Mouse (Mus musculus): ENCODE measurements around the gene Acsbg1.
"Not testable (repeated sequence)": the region's sequence is repeated elsewhere in the genome, so short reads cannot be mapped to it uniquely, and the experiment has no call there.

Acsbg1 gene

GRCm38 (mm10) chr9:54612781-54613191 is 48.9 kb downstream of the Acsbg1 start:
- no peak for DNase-seq (ENCODE audit: low read depth)

GRCm38 (mm10) chr9:54604886-54605285 is 56.8 kb downstream of the Acsbg1 start:
- DNase-seq (ENCODE audit: low read depth): no peak

DNA sequence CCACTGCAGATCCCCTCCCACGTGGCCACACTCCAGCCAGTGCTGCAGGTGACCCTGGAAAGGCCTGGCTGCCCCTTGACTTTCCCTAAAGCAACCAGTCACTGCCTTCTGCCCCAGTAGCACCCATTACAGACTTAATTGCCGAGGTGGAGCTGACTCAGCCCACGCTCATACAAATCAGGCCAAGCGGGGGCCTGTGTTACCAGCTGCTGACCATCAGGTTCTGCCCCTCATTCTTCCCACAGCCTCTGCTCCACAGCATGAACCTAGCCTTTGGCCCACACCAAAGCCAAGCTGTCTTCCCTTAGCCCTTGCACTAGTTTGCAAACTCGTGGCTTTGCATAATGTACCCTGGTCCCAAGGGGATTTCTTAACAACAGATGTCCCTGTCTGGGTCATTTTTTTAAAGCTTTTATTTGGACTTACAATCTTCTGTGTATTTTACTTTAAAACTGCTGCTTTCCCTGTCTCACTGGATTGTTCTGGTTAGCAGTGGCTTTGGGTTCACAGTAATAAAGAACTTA is 57.5 kb downstream of the Acsbg1 start:
- no peak for DNase-seq (ENCODE audit: low read depth)

GRCm38 (mm10) chr9:54602916-54603315 is 58.8 kb downstream of the Acsbg1 start:
- DNase-seq (ENCODE audit: low read depth): no peak

DNA sequence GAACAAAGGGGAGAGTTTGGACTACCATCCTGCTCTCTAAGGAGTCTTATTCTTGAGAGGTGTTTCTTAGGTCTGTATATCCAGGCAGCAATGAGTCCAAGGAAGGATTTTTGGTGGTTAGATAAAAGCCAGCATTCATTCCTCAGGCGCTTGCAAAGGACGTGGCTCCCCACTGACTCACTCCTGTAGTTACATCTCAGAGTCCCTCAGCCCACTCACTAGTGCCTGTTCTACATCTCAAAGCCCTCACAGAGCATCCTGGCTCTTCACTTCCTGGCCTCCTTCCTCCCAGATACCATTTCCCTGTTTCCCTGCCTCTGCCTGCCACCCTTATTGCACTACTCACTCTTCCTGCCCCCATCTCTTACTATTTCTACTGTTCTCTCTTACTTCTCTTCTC is 59.3 kb downstream of the Acsbg1 start:
- no peak for DNase-seq (ENCODE audit: low read depth)

- no peak for DNase-seq (ENCODE audit: low read depth)
These were observed 64.8 kb downstream of the Acsbg1 start for GRCm38 (mm10) chr9:54596752-54597465.

DNA sequence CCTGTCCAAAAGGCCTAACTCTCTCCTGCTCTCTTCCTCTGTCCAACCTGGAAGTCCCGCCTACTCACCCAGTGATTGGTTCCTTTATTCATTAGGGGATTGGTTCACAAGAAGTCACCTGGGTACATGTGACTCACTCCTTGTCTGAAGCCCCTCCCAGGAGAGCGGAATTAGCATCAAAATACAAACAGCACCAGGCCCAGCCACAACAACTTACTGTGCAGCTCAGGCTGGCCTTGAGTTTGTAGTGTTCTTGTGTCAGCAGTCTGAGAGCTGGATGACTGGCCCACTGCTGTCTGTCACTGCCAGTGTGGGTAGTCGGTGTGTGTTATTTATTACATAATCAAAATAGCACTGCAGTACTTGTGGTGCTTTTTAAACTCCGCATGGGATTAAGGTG is 68.0 kb downstream of the Acsbg1 start:
- DNase-seq (ENCODE audit: low read depth): not testable (repeated sequence)

DNA sequence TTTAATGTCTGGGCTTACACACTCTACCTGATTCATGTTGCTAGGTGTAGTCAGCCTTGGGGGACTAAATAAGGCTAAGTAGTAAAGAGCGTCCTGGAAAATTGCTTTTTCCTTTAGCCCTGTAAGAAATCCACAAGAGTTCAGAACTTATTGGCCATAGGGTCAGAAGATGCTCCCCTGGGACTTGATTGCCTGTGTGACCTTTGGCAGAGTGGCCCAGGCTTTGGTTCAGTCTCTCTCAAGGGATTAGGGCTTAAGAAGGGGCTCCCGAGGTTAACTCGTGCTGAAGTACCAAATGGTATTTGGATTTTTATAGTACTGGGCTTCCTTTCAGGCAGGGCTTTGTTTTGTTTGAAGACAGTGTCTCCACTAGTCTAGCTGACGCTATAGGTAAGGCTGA is 73.8 kb downstream of the Acsbg1 start:
- no peak for DNase-seq (ENCODE audit: low read depth)

DNA sequence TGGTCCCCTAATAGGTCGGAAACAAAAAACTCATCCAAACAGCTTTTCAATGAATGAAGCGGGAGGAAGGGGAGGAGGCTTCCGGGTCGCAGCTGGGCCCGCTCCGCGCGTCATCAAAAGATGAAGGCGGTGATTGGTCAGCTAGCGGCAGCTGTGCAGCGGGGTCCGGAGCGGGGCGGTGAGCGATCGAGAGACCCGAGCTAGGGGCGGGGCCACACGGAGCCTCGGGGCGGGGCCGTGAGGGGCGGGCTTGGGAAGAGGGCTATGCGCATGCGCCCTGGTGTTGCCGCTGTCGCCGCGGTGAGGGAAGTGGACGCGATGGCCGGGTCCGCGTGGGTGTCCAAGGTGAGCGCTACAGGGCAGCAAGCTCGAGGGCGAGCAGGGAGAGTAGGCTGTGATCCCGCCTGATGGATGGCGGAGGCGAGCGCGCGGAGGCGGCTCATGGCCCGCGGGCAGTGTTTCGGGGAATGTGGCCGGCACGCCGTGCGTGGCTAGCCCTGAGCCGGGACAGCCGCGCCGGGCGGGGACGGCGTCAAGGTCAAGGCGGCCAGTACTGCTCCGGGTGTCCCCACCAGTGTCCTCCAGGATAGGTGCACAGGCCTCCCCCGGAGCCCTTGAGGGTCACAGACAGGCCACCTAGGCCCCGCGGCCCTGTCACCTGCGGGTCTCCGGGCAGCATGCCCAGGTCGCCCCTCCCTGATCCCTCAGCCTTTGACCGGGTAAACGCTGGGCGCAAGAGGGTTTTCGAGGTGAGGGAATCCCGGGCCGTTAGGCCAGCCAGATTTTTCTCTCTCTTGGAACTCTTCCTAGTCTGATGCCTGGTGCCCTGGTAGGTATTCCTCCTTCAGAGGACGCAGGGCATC is 75.2 kb downstream of the Acsbg1 start, which contains the start of gene Idh3a:
Gene Idh3a (plus strand): TSS at position 136 of the 863 bp plus-strand sequence.
- DNase-seq (ENCODE audit: low read depth): peak; percentile 88

GRCm38 (mm10) chr9:54585839-54586198 is 75.9 kb downstream of the Acsbg1 start:
- DNase-seq (ENCODE audit: low read depth): no peak

DNA sequence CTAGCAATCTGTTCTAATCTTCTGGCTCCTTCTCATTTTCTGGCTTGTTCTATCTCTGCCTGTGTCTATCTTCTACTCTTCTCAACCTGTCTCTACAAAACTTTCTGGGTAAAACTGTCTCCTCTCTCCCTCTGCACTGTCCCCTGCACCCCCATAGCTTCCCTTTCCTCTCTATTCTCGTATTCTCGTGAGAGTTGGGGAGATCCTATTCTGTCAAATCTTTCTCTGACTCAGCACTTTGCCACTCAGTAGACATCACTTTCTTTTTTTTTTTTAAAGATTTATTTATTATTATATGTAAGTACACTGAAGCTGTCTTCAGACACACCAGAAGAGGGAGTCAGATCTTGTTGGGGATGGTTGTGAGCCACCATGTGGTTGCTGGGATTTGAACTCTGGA is 77.5 kb downstream of the Acsbg1 start:
- DNase-seq (ENCODE audit: low read depth): not testable (repeated sequence)

DNA sequence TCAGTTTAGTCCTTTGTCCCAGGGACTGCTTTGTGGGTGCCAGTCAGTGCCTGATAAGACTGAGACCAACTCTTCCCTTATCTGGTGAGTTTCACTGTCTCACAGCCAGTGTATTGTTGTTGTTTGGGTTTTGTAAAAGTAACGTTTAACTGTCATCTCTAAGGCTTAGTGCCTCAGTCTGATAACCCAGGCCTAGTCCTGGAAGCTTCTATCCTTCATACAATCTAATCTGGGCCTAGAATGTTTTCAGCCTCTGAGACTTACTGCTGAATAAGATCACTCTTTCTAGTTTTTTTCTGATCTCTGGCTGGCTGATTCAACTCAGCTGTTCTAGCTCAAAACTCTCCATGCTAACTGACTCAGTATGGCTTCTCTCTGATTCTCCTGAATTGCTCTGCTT is 78.0 kb downstream of the Acsbg1 start:
- DNase-seq (ENCODE audit: low read depth): no peak

GRCm38 (mm10) chr9:54571130-54571839 is 90.4 kb downstream of the Acsbg1 start:
- DNase-seq (ENCODE audit: low read depth): no peak

DNA sequence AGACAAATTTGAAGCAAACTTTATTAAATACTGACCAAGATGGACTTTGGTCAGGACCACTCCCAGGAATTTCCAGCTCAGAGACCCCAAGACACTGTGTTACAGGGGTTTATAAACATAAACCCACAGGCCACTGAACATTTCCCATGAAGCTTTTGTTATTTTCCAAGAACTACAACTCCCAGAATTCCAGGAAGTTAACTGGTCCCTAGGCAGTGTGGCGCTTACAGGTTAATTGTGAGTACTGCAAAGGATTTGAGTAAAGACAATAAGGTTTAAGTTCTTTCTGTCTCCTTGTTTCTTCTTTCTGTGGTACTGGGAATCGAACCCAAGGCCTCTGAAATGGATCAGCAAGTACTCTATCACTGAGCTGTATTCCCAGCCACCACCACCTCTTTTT is 92.9 kb downstream of the Acsbg1 start:
- DNase-seq (ENCODE audit: low read depth): no peak

DNA sequence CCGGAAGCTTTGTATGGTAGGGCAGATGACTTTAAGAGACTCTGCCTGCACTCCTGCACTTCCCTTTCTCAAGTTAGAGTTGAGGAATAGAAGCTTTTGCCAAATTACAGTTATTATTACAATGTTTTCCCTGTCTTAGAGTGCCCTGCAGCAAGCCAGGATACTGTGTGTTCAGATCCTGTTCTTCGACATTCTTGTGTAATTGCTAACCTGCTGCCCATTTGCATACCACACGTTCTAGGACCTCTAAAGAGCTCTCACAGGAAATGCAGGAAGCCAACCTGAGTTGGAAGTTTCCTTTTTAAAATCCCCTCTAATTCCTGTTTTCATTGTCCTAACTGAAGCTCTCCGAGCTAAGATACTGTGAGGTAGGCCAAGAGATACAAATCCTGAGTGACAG is 94.7 kb downstream of the Acsbg1 start:
- DNase-seq (ENCODE audit: low read depth): no peak

- DNase-seq (ENCODE audit: low read depth): no peak
These were observed 100.7 kb downstream of the Acsbg1 start for GRCm38 (mm10) chr9:54560831-54561601.

DNA sequence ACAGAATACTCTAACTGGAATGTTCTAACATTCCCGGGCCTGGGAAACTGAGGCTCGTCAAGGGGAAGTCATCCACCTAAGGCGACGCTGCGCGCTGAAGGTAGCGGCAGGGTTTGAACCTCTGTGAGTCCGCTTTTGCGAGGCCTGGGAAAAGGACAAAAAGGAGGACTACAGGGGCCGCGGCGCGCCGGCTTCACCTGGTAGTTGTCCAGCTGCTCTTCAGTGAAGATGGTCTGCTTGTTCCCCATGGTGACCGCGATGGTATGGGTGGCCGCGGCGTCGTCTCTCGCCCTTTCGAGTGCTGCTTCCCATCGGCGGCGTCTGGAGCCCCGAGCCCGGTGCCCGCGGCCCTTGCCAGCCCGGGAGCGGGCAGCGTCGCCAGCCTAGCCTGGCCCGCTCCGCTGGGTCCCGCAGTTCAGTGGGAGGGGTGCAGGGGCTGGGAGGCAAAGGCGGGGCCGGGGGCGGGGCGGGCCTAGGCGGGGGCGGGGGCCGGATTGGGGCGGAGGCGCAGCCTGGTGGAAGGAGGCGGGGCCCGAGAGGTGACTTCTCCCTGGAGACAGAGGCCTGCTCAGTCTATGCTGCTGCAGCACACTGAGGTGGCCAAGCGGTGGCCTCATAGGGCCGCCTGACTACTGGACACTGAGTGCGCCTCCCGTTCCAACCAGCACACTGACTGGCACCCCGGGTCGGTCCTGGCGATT is 101.7 kb downstream of the Acsbg1 start, which contains the start of gene Cib2:
Gene Cib2 (minus strand): TSS at position 448 of the 701 bp plus-strand sequence.
- DNase-seq (ENCODE audit: low read depth): no peak

GRCm38 (mm10) chr9:54558731-54559130 is 102.9 kb downstream of the Acsbg1 start:
- no peak for DNase-seq (ENCODE audit: low read depth)

DNA sequence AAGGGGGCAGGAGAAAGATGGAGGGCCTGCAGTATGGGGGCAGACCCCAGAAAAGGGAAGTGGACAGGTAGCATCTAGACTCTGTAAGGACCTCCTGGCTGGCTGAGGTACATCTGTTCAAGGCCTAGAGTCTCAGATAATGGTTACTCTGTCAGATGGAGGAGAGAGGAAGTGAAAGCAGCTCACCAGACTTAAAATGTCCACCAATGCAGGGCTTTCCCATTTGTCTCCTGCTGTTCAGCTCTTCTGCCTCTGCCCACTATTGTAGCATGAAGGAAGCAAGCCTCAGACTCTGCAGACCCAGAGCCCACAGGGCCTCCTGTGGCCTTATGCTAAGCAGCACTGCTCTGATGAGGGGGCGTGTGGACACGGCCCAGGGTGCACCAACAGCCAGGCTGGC is 106.6 kb downstream of the Acsbg1 start:
- no peak for DNase-seq (ENCODE audit: low read depth)

Data from fibroblast of lung, adult 2 months (primary cell).